Mouse (Mus musculus) layer of hippocampus, postnatal 36 days (tissue): ENCODE data around the gene Krtap29-1. TPM values are rescaled to one million over a fixed set of nuclear protein-coding genes. Genes with fewer than 3 reads are reported as not detected.

Source experiments
- DNase-seq, 2 experiments: peaks; one replicate each; pipeline ENCODE4 v3.0.0; 2022
- total RNA-seq, 2 experiments: library from RNA; stranded (reverse); gene quantifications; 2 replicates each; pipeline ENCODE4 v1.2.3; 2021

Gene Krtap29-1
- total RNA-seq = not detected

- DNase-seq = no peak
These were observed at the start of gene Krtap29-1 for GRCm38 (mm10) chr11:99978953-99979352. Gene Krtap29-1 (minus strand): TSS chr11:99979053.

GRCm38 (mm10) chr11:100021438-100021837 is 42.6 kb upstream of the Krtap29-1 start:
- DNase-seq = no peak

- DNase-seq = no peak
These were observed 40.6 kb upstream of the Krtap29-1 start for GRCm38 (mm10) chr11:100019466-100019865.

- DNase-seq = no peak
These were observed 37.3 kb upstream of the Krtap29-1 start, which contains the start of gene Krt33a for GRCm38 (mm10) chr11:100016112-100016511. Gene Krt33a (minus strand): TSS chr11:100016212.

- DNase-seq = no peak
These were observed 34.9 kb upstream of the Krtap29-1 start for GRCm38 (mm10) chr11:100013691-100014171.

- DNase-seq = no peak
These were observed 31.8 kb upstream of the Krtap29-1 start for GRCm38 (mm10) chr11:100010682-100011081.

GRCm38 (mm10) chr11:100008336-100008735 is 29.5 kb upstream of the Krtap29-1 start:
- DNase-seq = no peak

- DNase-seq = no peak
These were observed 27.8 kb upstream of the Krtap29-1 start for GRCm38 (mm10) chr11:100006624-100007023.

GRCm38 (mm10) chr11:100005905-100006304 is 27.1 kb upstream of the Krtap29-1 start:
- DNase-seq = no peak

- DNase-seq = peak; percentile 41 to 51
These were observed 26.0 kb upstream of the Krtap29-1 start for GRCm38 (mm10) chr11:100004846-100005245.

GRCm38 (mm10) chr11:99999091-99999490 is 20.2 kb upstream of the Krtap29-1 start:
- DNase-seq = no peak

GRCm38 (mm10) chr11:99994384-99994661 is 15.5 kb upstream of the Krtap29-1 start:
- DNase-seq = no peak

GRCm38 (mm10) chr11:99993620-99994383 is 14.9 kb upstream of the Krtap29-1 start, which contains the start of gene Krtap17-1:
Gene Krtap17-1 (minus strand): TSS chr11:99993994.
- DNase-seq = no peak

- no peak for DNase-seq
These were observed 11.7 kb upstream of the Krtap29-1 start for GRCm38 (mm10) chr11:99990571-99990970.

GRCm38 (mm10) chr11:99989881-99990405 is 11.1 kb upstream of the Krtap29-1 start:
- no peak for DNase-seq

GRCm38 (mm10) chr11:99988530-99988929 is 9.7 kb upstream of the Krtap29-1 start:
- no peak for DNase-seq

- DNase-seq = no peak
These were observed 7.4 kb upstream of the Krtap29-1 start, which contains the start of gene Krtap16-1 for GRCm38 (mm10) chr11:99986180-99986647. Gene Krtap16-1 (minus strand): TSS chr11:99986597.

- DNase-seq = peak; percentile 27 to 41
These were observed 6.6 kb upstream of the Krtap29-1 start for GRCm38 (mm10) chr11:99985291-99986092.

GRCm38 (mm10) chr11:99983442-99983841 is 4.6 kb upstream of the Krtap29-1 start:
- no peak for DNase-seq

- DNase-seq = no peak
These were observed 3.9 kb upstream of the Krtap29-1 start for GRCm38 (mm10) chr11:99982731-99983130.

GRCm38 (mm10) chr11:99965961-99966360 is 12.9 kb downstream of the Krtap29-1 start:
- no peak for DNase-seq

- DNase-seq = no peak
These were observed 14.6 kb downstream of the Krtap29-1 start for GRCm38 (mm10) chr11:99964213-99964612.

GRCm38 (mm10) chr11:99948175-99948574 is 30.7 kb downstream of the Krtap29-1 start, which contains the start of gene Krtap9-5:
Gene Krtap9-5 (plus strand): TSS chr11:99948475.
- no peak for DNase-seq
